Mouse (Mus musculus): Measurements from ENCODE around the gene Glt28d2.

DNA sequence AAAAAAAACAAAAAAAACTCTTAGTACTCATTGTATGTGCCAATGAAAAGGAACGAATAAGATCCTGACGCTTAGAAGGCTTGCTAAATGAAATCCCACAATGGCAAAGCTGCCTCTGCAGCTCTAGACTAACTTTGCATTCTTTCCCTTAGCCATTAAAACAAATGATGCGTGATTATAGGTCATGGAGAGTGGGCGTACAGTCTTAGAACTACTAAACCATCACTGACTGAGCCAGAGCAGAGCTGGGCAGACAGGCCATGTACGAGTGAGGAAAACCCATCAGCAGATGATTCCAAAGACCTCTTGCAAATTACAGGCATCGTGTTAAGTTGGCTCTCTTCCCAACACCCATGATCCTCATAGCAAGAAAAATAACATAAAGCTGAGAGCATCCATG, 59.5 kb downstream of the Glt28d2 start:
- TF ChIP-seq CTCF (IDR thresholded peaks at IDR 0.05; ENCODE audit: low read depth, low read length) (no peak), POLR2AphosphoS5 (IDR thresholded peaks at IDR 0.05; ENCODE audit: insufficient replicate concordance, low read depth, low read length) (no peak)
